Mouse (Mus musculus) midbrain, embryonic 10.5 days (tissue): Measurements from ENCODE around the gene Igf1r. TPM values are rescaled to one million over a fixed set of nuclear protein-coding genes. Genes with fewer than 3 reads are reported as not detected.
"Not testable (repeated sequence)": the region's sequence is repeated elsewhere in the genome, so short reads cannot be mapped to it uniquely, and the experiment has no call there.

Experiments used
- DNase-seq: peaks from one replicate; pipeline ENCODE4 v3.0.0-alpha.2; 2017; ENCODE audit warnings: low spot score
- H3K27ac ChIP-seq: fragments of 300-500 bp; sonication (generic); replicated peaks from 2 replicates; pipeline ENCODE4 v1.5.1; 2016; ENCODE audit warnings: mild to moderate bottlenecking
- H3K27me3 ChIP-seq: fragments of 300-500 bp; sonication (generic); 2 replicates; pipeline ENCODE4 v1.6.1; 2016; ENCODE audit warnings: low read depth, mild to moderate bottlenecking; ENCODE audit not compliant: poor library complexity, severe bottlenecking
- H3K36me3 ChIP-seq: fragments of 300-500 bp; sonication (generic); 2 replicates; pipeline ENCODE4 v1.6.1; 2016; ENCODE audit warnings: mild to moderate bottlenecking, moderate library complexity
- H3K4me1 ChIP-seq: fragments of 300-500 bp; sonication (generic); 2 replicates; pipeline ENCODE4 v1.6.1; 2016
- H3K4me3 ChIP-seq: fragments of 300-500 bp; sonication (generic); 2 replicates; pipeline ENCODE4 v1.5.1; 2016; ENCODE audit warnings: mild to moderate bottlenecking, moderate library complexity
- H3K9me3 ChIP-seq: fragments of 300-500 bp; sonication (generic); replicated peaks from 2 replicates; pipeline ENCODE4 v1.6.1; 2016; ENCODE audit warnings: mild to moderate bottlenecking
- WGBS: fragments of 180-500 bp; shearing (Covaris S2); methylation state at CpG from one replicate; pipeline ENCODE4 v1.1.7; 2016; 5-methylcytosine and 5-hydroxymethylcytosine counted together
- polyA plus RNA-seq: library from polyadenylated mRNA; unstranded; fragments of >200 nt; fragmentation: Nextera tagmentation; extraction: Ambion mirVana; gene quantifications from 2 replicates; pipeline ENCODE4 v1.2.1, GENCODE M21; 2016

The Igf1r gene
- polyA plus RNA-seq, 1 experiment from 2014 or later = 17.0 TPM

DNA sequence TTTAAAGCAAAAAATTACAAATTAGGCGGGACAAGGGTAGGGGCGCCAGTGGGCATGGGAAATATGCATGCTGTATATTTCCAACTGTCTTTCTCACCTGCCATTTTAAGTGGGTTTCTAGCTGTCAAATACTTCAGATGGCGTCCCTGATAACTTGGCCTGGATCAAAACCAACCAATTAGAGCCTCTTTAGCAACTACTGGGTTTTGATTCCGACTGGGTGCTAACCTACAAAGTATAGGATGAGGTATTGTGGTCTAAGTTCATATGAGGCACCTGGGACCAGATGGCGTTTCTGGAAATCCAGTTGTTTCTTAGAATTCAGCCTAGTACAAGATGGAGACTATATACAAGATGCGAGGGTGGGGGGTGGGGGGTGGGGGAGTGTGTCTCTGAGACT lies 319.2 kb downstream of the Igf1r start:
- Histone ChIP-seq H3K36me3 (no peaks in the 10 kb centered on the region), H3K27ac (no peak overlapping the region), H3K4me3 (no peak overlapping the region), H3K4me1 (peaks cover 12% of the 10 kb centered on the region), H3K27me3 (peaks cover 32% of the 10 kb centered on the region), H3K9me3 (no peaks in the 10 kb centered on the region)
- no peak for DNase-seq
- WGBS = 94% methylated on average over 6 of the region's 6 CpGs

DNA sequence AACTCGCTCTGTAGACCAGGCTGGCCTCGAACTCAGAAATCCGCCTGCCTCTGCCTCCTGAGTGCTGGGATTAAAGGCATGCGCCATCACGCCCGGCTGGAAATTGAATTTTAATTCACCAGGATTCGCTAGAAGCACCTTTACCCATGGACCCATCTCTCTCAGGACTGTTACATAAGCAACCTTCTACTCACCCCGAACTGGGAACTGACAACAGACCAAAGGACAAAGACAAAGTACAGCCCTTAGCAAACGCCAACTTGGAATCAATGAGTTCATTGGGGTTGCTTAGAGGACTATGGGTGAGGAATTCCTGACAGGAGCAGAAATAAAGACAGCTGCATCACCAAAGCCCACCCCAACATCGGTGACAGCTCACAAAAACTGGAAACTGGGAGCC lies 320.0 kb downstream of the Igf1r start:
- no peak overlapping the region for H3K27ac ChIP-seq
- DNase-seq = no peak
- no peaks in the 10 kb centered on the region for H3K9me3 ChIP-seq
- WGBS = 93% methylated on average over 10 of the region's 10 CpGs
- H3K27me3 ChIP-seq = peaks cover 40% of the 10 kb centered on the region
- no peak overlapping the region for H3K4me3 ChIP-seq
- H3K4me1 ChIP-seq = peaks cover 15% of the 10 kb centered on the region
- H3K36me3 ChIP-seq = no peaks in the 10 kb centered on the region

DNA sequence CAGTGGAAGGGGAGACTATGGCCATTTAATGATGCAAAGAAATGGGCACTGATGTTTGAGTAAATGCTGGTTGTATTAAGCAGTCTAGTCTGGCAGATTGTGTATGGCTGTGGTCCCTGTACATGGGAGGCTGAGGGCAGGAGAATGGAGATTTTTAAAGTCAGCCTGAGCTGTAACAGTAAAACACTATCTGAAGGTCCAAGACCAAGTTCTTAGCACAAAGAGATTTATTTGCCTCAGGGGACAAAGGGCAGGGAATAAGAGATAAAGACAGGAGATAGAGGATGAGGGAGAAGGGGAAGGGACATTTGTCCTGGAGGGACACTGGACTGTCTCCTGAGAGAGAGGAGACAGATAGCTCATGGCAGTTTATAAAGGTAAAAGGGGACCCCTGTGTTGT lies 320.9 kb downstream of the Igf1r start, which contains the start of gene Fam169b:
Gene Fam169b (plus strand): TSS at position 325 of the 400 bp plus-strand sequence.
- H3K27ac ChIP-seq = no peak within 1 kb of the TSS
- no peak for DNase-seq
- no peaks in the 10 kb centered on the region for H3K36me3 ChIP-seq
- peaks cover 15% of the 10 kb centered on the region for H3K4me1 ChIP-seq
- H3K4me3 ChIP-seq = no peak within 1 kb of the TSS
- no peaks in the 10 kb centered on the region for H3K9me3 ChIP-seq
- H3K27me3 ChIP-seq = peaks cover 48% of the 10 kb centered on the region

DNA sequence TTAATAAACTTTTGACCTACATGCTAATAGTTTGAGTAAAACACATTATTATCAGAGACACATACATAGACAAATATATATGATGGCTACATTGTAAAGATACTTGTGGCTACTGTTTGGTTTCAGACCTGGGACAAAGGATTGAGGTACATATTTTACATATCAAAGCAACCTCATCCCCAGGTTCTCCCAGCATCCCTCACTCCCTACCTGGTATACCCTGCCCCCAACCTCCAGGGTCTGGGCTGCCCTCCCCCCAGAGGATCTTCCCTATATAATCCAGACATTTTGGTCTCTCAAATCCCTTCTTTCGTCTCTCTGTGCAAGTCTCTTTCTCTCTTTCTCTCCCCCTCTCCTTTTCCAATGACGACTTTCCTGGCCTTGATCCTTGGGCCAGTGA lies 321.6 kb downstream of the Igf1r start:
- Histone ChIP-seq H3K4me1 (peaks cover 15% of the 10 kb centered on the region), H3K4me3 (no peak overlapping the region), H3K36me3 (no peaks in the 10 kb centered on the region), H3K9me3 (no peaks in the 10 kb centered on the region), H3K27ac (no peak overlapping the region), H3K27me3 (peaks cover 55% of the 10 kb centered on the region)
- DNase-seq = no peak
- WGBS = 59% methylated on average over 2 of the region's 2 CpGs

DNA sequence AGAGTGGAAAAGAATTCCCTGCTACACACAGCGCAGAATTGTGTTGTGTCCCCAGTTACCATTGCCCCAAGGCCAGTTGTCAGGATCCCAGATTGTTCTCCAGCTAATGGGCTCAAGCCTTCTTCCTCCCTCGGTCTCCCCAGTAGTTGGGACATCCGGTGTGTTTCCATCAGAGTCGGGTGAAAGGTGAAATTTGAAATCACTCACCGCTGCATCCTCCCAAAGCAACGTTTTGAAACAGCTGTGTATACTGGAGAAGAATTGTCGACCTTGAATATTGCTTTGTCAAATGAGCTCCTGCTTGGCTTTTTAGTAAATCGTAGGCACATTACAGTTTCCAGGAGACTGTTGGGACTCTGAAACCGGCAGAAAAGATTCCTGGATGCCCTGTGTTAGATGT lies 322.3 kb downstream of the Igf1r start:
- peaks cover 59% of the 10 kb centered on the region for H3K27me3 ChIP-seq
- H3K4me3 ChIP-seq = no peak overlapping the region
- H3K9me3 ChIP-seq = no peaks in the 10 kb centered on the region
- WGBS = 77% methylated on average over 9 of the region's 9 CpGs
- peaks cover 15% of the 10 kb centered on the region for H3K4me1 ChIP-seq
- no peak overlapping the region for H3K27ac ChIP-seq
- no peaks in the 10 kb centered on the region for H3K36me3 ChIP-seq
- DNase-seq = no peak

DNA sequence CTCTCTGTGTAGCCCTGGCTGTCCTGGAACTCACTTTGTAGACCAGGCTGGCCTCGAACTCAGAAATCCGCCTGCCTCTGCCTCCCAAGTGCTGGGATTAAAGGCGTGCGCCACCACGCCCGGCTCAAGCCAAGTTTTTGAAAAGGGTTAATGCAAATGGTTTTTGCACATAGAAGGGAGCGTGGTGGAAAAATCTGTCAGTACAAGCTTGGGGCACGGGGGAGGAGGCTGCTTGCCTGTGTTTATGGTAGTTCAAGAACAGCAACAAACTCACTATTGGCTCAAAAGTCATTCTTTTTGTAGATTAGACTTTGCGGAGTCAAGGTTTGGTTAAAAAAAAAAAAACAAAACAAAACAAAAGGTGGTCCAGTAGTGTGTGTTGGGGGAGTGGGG lies 322.8 kb downstream of the Igf1r start:
- not testable (repeated sequence) for H3K36me3 ChIP-seq, H3K27ac ChIP-seq, H3K9me3 ChIP-seq, DNase-seq
- 46% methylated on average over 9 of the region's 9 CpGs for WGBS
- Histone ChIP-seq H3K27me3 (peaks cover 59% of the 10 kb centered on the region), H3K4me3 (peak overlapping the region; percentile 54), H3K4me1 (peaks cover 15% of the 10 kb centered on the region)

DNA sequence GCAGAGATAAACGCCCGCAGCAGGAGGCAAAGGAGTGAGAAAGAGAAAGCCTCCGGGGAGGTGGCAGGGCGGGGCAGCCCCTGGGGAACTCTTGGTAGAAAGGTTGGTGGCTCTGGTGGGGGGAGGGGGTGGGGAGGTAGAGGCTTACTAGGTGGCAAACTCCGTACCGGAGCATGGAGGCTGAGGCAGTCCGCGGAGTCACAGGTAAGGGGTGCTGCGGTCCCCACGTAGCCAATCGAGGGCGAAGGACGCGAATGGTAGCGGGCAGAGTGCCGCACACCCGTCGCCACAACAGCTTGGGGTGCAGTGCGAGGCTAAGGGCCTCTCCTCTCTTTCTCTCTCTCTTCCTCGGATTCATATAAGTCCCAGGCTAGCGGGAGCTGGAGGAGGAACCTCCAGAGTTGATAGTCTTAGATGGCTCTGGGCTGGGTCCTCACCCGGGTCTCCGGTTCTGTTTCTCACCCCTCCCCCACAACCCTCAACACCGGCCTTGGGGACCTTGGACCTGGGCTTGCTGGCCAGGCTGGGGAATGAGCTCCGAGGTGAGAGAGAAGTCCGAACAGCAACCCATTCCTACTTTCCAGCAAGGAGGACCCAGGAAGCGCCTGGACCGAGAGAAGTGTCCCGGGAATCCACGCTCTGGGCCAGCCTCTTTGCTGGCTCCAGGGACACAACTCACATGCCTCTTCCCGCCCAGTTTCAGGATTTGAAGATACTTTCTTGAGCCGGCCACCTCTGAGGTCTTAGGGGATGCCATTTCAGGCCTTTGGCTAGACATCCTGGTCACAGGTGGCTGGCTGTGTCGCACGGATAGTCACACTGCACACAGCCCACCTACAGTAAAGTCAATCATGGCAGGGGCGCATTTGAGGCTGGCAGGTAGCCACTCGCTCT lies 323.5 kb downstream of the Igf1r start:
- Histone ChIP-seq H3K4me3 (peak overlapping the region; percentile 54), H3K27ac (peak overlapping the region; percentile 46; the same call in 1 of the 2 replicates), H3K36me3 (no peaks in the 10 kb centered on the region), H3K9me3 (no peaks in the 10 kb centered on the region), H3K27me3 (peaks cover 59% of the 10 kb centered on the region), H3K4me1 (peaks cover 15% of the 10 kb centered on the region)
- DNase-seq = peak; percentile 34
- WGBS = 3% methylated on average over 36 of the region's 36 CpGs

DNA sequence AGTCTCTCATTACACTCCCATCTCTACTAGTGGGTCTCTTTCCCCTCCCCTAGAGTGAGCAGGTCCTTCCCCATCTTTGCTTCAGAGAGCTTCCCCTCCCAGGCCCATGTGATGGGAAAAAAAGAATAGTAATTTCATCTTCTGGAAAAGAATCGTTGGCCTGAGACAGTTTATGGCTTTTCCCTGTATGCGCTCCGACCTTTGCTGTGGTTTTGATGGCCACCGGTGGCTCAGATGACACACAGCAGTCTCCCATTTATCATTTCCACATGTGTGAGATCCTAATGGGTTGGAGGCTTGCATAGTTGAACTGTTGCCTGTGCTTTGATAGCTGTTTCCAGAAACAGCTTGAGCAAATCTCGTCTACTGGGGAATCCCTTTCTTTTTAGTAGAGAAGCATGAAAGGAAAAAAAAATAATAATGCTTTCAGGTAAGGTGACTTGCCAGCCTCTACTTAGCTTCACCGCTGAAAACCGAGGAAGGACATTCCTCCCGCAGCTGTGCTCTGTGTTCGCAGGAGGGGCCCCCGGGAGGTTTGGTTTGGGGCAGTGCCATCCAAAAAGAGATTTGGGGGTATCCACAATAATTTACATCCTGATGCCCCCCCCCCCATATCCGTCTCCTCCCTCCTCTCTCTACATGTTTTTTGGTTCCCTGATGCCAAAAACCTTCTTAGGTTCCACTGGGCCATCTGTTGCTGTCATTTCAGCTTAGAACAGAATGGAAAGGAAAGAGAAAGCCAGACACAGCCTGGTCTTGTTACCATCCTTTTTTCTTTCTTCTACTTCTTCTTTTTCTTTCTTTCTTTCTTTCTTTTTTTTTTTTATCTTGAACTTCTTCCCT lies 324.6 kb downstream of the Igf1r start:
- Histone ChIP-seq H3K27ac (no peak overlapping the region), H3K4me3 (no peak overlapping the region), H3K4me1 (peaks cover 15% of the 10 kb centered on the region), H3K27me3 (peaks cover 59% of the 10 kb centered on the region), H3K9me3 (no peaks in the 10 kb centered on the region), H3K36me3 (no peaks in the 10 kb centered on the region)
- DNase-seq = no peak
- 44% methylated on average over 11 of the region's 11 CpGs for WGBS

DNA sequence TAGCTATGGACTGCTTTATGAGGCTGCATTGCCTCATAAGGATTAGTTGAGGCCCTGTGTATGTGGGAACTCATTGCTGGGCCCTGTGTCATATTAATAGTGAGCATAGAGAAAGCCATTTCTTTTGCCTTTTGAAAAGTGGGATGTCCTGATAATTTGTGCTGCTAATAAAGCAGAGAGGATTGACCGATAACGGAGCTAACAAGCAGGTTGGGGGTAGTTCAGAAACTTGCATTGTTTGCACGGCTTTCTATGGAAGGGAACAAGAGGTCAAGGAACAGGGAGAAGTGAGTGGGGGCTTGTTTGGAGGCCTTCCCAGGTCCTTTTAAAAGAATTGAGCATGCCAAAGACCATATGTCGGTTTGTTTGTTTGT lies 325.3 kb downstream of the Igf1r start:
- Histone ChIP-seq H3K27me3 (peaks cover 59% of the 10 kb centered on the region), H3K27ac (no peak overlapping the region), H3K36me3 (no peaks in the 10 kb centered on the region), H3K4me3 (no peak overlapping the region), H3K4me1 (peaks cover 15% of the 10 kb centered on the region), H3K9me3 (no peaks in the 10 kb centered on the region)
- 67% methylated on average over 4 of the region's 4 CpGs for WGBS
- DNase-seq = no peak

DNA sequence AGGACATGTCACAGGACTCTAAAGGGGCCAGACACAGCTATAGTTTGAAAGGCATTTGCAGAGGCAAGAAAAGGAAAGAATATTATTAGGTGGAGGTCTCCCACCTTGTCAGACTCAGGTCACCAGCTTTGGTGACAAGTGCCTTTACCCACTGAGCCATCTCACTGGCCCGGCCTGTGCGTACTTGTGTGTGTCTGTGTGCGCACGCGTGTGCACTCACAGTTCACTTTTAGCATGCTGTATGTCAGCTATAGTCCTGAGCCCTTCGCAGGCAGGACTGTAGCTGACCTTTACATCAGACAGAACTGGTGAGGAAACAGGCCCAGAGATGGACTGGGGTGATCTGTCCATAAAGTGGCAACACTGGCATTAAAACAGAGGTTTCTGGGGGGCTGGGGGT lies 325.8 kb downstream of the Igf1r start:
- H3K27me3 ChIP-seq = peaks cover 59% of the 10 kb centered on the region
- DNase-seq = no peak
- H3K4me1 ChIP-seq = peaks cover 15% of the 10 kb centered on the region
- H3K36me3 ChIP-seq = no peaks in the 10 kb centered on the region
- no peak overlapping the region for H3K4me3 ChIP-seq
- no peaks in the 10 kb centered on the region for H3K9me3 ChIP-seq
- WGBS = 97% methylated on average over 6 of the region's 6 CpGs
- H3K27ac ChIP-seq = no peak overlapping the region

DNA sequence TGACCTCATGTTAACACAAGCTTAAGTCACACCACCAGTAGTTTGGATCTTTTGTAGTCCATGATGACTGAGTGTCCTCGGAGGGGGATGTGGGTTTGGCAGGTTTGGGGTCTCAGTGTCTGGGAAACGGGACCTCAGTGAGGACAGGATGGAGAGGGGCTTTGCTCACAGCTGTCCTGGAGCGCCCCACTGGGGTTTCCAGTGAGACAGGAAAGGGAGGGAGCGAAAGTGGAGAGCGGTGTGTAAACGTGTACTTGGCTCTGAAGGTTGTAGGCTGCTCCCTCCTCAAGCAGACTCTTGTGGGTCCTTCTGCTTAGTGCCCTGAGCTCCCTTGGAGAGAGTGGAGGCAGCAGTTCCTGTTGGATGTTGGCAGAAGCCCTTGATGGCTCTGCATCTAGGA lies 326.3 kb downstream of the Igf1r start:
- DNase-seq = no peak
- 82% methylated on average over 6 of the region's 6 CpGs for WGBS

DNA sequence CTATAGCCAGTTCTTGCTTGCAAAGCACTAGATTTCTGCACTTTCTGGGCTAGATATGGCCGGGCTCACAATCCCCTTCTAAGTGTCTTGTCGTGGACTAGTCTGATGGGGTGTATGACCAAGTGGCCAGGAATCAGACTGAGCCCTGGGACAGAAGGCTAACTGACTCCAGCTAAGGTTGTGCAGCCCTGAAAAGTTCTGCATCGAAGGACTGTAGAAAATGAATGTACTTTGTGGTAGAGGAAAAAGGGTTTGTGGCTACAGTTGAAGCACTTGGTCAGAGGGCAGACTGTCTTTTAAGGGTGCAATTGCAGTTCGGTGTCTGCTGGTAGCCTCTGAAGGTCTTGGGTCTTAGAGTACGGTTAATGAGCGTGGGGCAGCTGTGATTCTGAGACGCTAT lies 326.9 kb downstream of the Igf1r start:
- Histone ChIP-seq H3K27me3 (peaks cover 51% of the 10 kb centered on the region), H3K4me1 (peaks cover 15% of the 10 kb centered on the region), H3K36me3 (no peaks in the 10 kb centered on the region), H3K9me3 (no peaks in the 10 kb centered on the region), H3K27ac (no peak overlapping the region), H3K4me3 (no peak overlapping the region)
- WGBS = 86% methylated on average over 7 of the region's 7 CpGs
- DNase-seq = no peak

More for the DNA sequence above, 326.3 kb downstream of the Igf1r start:
- Histone ChIP-seq H3K9me3 (no peaks in the 10 kb centered on the region), H3K36me3 (no peaks in the 10 kb centered on the region), H3K27ac (no peak overlapping the region), H3K4me3 (no peak overlapping the region), H3K27me3 (peaks cover 57% of the 10 kb centered on the region), H3K4me1 (peaks cover 15% of the 10 kb centered on the region)

DNA sequence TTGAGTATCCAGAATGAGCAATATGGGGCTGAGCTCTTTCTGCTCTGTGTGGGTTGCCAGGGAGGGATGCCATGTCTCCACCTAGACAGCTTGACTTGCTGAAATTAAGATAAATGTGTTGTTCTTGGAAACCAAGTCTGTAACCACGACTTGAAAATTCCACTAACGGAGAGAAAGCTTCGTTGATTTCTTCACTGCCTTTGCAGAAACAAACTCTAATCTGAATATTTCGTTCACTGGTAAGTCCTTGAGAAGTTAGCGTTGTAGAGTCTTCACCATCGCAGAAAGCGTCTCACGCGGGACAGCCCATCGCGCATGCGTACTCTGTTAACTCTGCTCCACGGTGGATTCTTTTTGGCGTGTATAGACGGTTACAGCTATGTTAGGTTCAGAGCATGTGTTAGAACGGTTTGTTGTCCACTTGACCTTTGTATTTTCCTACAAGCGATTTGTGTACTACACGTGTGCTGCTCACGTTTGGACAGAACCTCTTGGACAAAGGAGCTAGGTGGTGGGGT lies 327.8 kb downstream of the Igf1r start:
- Histone ChIP-seq H3K9me3 (no peaks in the 10 kb centered on the region), H3K27ac (no peak overlapping the region), H3K4me1 (peaks cover 15% of the 10 kb centered on the region), H3K36me3 (no peaks in the 10 kb centered on the region), H3K4me3 (no peak overlapping the region), H3K27me3 (peaks cover 41% of the 10 kb centered on the region)
- 95% methylated on average over 19 of the region's 19 CpGs for WGBS
- no peak for DNase-seq
